10 mouse cellular contexts compared by ENCODE assay signal in the genomic region with DNA sequence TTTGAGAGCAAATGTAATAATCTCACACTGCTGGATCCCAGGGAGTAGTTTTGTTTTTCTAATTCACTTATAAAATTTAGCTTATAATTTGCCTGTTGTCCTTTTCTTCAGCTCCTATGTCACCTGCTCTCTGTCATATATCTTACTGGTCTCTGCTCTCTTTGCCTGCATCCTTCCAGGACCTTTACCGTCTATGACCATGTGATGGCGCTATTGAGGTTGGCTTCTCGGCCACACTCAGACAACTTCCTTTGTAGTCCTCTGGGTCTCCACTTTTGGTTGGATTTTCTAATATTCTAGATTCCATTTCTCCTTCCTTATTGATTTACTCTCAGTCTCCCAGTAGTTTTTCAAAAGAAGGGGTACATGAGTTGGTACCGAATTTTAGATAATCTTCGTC.
DNase-seq lines count a peak whose midpoint lies in the region; ATAC-seq and TF ChIP-seq lines count a peak whose summit lies in the region.
"Had no signal": no experiment of that assay in that cellular context is flagged by ENCODE, and none has a peak within 500 bp of the region (broad histone marks: within the 10 kb centered on the region; RNA-seq: fewer than 3 reads in every experiment).

No protein-coding gene starts in this region.

- no peak for ATAC-seq in megakaryocyte, adult 5-6 weeks (ENCODE audit: poor library complexity, severe bottlenecking)

- no peak for TF ChIP-seq POLR2A in testis, adult 2 months (IDR thresholded peaks at IDR 0.05; ENCODE audit: control insufficient read depth, low read depth, low read length)

- peak; percentile 45; the same call in 1 of the 2 replicates for TF ChIP-seq CTCF in testis, adult 2 months (IDR thresholded peaks at IDR 0.05; ENCODE audit: control insufficient read depth, insufficient read depth, insufficient replicate concordance, low read depth, low read length)

- no peaks in the 10 kb centered on the region; the same call in 1 of the 2 replicates for H3K4me1 ChIP-seq in testis, adult 2 months (ENCODE audit: control insufficient read depth, insufficient read depth, low read length)

- H3K4me3 ChIP-seq in testis, adult 2 months (ENCODE audit: control insufficient read depth, low read depth, low read length): no peak overlapping the region

- no peak overlapping the region for H3K27ac ChIP-seq in testis, adult 2 months (ENCODE audit: control insufficient read depth, insufficient read depth, low read depth, low read length)

- no peaks in the 10 kb centered on the region for H3K27me3 ChIP-seq in testis, adult 2 months (ENCODE audit: control insufficient read depth, insufficient read depth, low read length)

- no peaks in the 10 kb centered on the region for H3K36me3 ChIP-seq in testis, adult 2 months (ENCODE audit: control insufficient read depth, insufficient read depth, low read length)

- DNase-seq in embryo, embryonic 10.5 days (ENCODE audit: low spot score): peak; percentile 59
- no peak for DNase-seq in embryo, embryonic 9.5 days (ENCODE audit: extremely low spot score)
- DNase-seq in lung, postnatal 10 days: peak; percentile 5
- DNase-seq in lung, postnatal 14 days: no peak
- DNase-seq in cerebellum, adult 8-10 months: peak; percentile 27
- no peak for DNase-seq in thymus, postnatal 14 days
- DNase-seq: B cell, adult 2 months; heart, postnatal 14 days had no signal

Comparison
In these comparisons a context has a peak if more than half of its experiments do, and no peak if none do; other contexts are left out.
1. DNase-seq: peak in embryo, embryonic 10.5 days (single experiment), lung, postnatal 10 days (single experiment) and cerebellum, adult 8-10 months (single experiment); none in embryo, embryonic 9.5 days (single experiment), lung, postnatal 14 days (single experiment) and thymus, postnatal 14 days (single experiment).